Mouse (Mus musculus) cortical plate, adult 2 months (tissue): ENCODE measurements around the gene Tmem52b. TPM values are rescaled to one million over a fixed set of nuclear protein-coding genes. Genes with fewer than 3 reads are reported as not detected.
A peak's percentile ranks its signal among the peaks of the same experiment; 100 is the strongest.

Experiments
- H3K27ac ChIP-seq: fragments of 200-500 bp; 2 replicates; pipeline ENCODE4 v1.5.1; 2012; ENCODE audit warnings: low read length, control low read depth, inconsistent platforms; ENCODE audit not compliant: insufficient read depth
- H3K4me1 ChIP-seq: fragments of 200-500 bp; 2 replicates; pipeline ENCODE4 v1.6.1; 2011; ENCODE audit warnings: low read length; ENCODE audit not compliant: control insufficient read depth, insufficient read depth
- H3K4me3 ChIP-seq: fragments of 200-500 bp; 2 replicates; pipeline ENCODE4 v1.5.1; 2011; ENCODE audit warnings: mild to moderate bottlenecking, low read length, control low read depth; ENCODE audit not compliant: insufficient read depth
- CTCF ChIP-seq: fragments of 200-500 bp; IDR thresholded peaks from 2 replicates; pipeline ENCODE4 v1.5.1; 2011; ENCODE audit warnings: mild to moderate bottlenecking, control low read depth, low read length; ENCODE audit not compliant: insufficient read depth; ENCODE audit errors: extremely low read depth
- POLR2A ChIP-seq: fragments of 200-500 bp; IDR thresholded peaks from 2 replicates; pipeline ENCODE4 v1.6.1; 2011; ENCODE audit warnings: mild to moderate bottlenecking, low read length, control low read depth; ENCODE audit not compliant: insufficient read depth; ENCODE audit errors: extremely low read depth
- polyA plus RNA-seq: library from polyadenylated mRNA; depleted of rRNA; stranded (reverse); fragments of >200 nt; gene quantifications from 2 replicates; pipeline ENCODE4 v1.2.3, GENCODE M21; 2012; rRNA removed

Tmem52b gene
- polyA plus RNA-seq, 1 experiment, result not detected

- no peak overlapping the region for H3K27ac ChIP-seq
- no peaks in the 10 kb centered on the region; the same call in 1 of the 2 replicates for H3K4me1 ChIP-seq
- H3K4me3 ChIP-seq, result no peak overlapping the region
- TF ChIP-seq CTCF (peak; percentile 90), POLR2A (peak; percentile 6; the same call in 1 of the 2 replicates)
Observed at GRCm38 (mm10) chr6:129543709-129544606, 31.6 kb downstream of the Tmem52b start.

DNA sequence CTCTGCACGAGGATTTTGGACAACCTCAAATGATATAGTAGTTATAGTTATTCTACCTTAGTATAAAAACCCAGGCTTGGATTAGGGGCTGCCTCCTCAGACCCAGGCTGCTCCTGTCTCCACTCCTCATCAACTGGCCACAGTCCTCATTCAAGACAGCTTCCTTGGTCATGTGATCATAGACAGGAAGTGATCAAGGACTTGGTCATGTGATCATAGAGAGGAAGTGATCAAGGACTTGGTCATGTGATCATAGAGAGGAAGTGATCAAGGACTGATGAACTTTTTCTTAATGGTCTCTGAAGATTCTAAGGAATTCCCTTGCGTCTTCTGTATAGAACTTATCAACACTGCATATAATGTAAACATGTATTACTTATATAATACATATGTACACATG lies 34.9 kb downstream of the Tmem52b start:
- Histone ChIP-seq H3K27ac (no peak overlapping the region), H3K4me1 (no peaks in the 10 kb centered on the region; the same call in 1 of the 2 replicates), H3K4me3 (no peak overlapping the region)
- TF ChIP-seq POLR2A (no peak), CTCF (no peak)

DNA sequence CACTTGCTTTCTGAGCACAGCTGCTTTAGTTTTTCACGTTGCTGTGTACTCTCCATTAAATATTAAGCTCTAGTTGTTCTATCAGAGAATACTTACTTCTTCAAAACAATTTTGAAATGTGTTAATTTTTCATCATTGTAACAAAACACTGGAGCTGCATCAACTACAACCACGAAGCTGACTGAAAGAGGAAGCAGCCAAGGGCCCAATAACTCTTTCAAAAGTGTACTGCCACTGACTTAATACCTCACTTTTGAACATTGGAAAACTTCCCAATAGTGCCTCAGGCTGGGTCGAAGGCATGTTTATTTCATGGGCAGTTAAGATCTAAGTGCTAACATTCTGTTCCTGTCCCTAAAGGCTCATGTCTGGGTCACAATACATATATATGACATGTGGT lies 35.7 kb downstream of the Tmem52b start:
- H3K27ac ChIP-seq, result no peak overlapping the region
- TF ChIP-seq CTCF, result no peak
- TF ChIP-seq POLR2A, result no peak
- H3K4me1 ChIP-seq, result no peaks in the 10 kb centered on the region; the same call in 1 of the 2 replicates
- no peak overlapping the region for H3K4me3 ChIP-seq

- no peak overlapping the region for H3K27ac ChIP-seq
- no peak for TF ChIP-seq CTCF
- no peak for TF ChIP-seq POLR2A
- no peak overlapping the region for H3K4me3 ChIP-seq
- H3K4me1 ChIP-seq, result no peaks in the 10 kb centered on the region
Observed at GRCm38 (mm10) chr6:129557298-129558023, 45.1 kb downstream of the Tmem52b start.

DNA sequence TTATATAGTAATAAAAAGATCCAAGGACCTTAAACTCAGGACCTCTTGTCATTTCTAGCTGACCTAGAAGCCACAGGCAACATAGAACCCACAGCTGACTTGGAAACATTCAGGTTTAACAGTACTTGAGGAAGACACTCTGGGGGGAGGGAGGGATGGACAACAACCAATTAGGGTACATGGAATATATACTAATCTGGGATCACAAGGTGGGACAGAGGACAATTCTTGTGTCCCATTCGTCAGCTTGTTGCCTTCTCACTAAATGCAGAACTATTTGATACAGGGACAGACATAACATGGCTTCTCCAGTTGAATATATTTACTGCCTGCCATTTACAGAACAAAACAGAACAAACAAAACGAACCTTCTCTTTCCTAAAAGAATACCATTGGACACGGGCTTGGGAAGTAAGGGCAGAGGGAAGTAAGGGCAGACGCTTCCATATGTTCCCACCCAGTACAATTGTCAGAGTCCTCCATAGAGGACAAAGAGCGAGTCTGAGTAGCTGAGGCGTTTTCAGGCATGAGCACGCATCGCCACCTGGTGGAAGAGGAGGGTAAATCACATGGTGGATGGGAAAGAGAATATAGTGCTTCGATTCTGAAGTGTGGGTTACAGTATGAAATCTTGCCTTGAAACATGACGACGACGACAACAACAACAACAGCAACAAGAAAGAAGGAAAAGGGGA lies 46.7 kb downstream of the Tmem52b start:
- Histone ChIP-seq H3K27ac (no peak overlapping the region), H3K4me3 (no peak overlapping the region), H3K4me1 (no peaks in the 10 kb centered on the region)
- TF ChIP-seq CTCF (peak; percentile 97), POLR2A (no peak)

- no peak for TF ChIP-seq POLR2A
- TF ChIP-seq CTCF, result no peak
- H3K4me3 ChIP-seq, result no peak overlapping the region
- no peak overlapping the region for H3K27ac ChIP-seq
- H3K4me1 ChIP-seq, result no peaks in the 10 kb centered on the region
Observed at GRCm38 (mm10) chr6:129559641-129560027, 47.3 kb downstream of the Tmem52b start.

DNA sequence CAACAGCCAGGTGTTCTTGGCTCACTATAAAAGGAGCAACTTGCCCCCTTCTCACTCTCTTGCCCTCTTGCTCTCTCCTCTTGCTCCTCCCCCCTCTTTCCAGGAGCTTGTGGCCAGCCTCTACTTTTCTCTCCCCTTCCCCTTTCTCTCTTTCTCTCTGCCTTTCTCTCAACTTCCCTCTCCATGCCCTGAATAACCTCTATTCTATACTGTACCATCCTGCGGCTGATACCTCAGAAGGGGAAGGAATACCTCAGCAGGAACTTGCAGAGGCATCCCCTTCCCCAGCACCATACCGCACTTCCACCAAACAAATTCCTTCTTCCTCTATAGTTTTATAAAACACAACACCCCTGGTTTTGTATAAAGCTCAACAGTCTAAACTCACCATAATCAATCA lies 52.9 kb downstream of the Tmem52b start:
- H3K27ac ChIP-seq, result no peak overlapping the region
- no peak for TF ChIP-seq POLR2A
- TF ChIP-seq CTCF, result no peak
- no peaks in the 10 kb centered on the region for H3K4me1 ChIP-seq
- no peak overlapping the region for H3K4me3 ChIP-seq

Other genes starting within 250 kb of the Tmem52b start
- gene Cd69, start 237.1 kb upstream of the Tmem52b start, polyA plus RNA-seq, result not detected in 2 replicates
- gene 4922502D21Rik, start 180.8 kb upstream of the Tmem52b start, polyA plus RNA-seq, result not detected in 2 replicates
- gene Clec12a, start 169.9 kb upstream of the Tmem52b start, polyA plus RNA-seq, result 0.23 and 0.63 TPM in 2 replicates
- 0.06 and 0.19 TPM in 2 replicates for gene Clec12b, start 126.7 kb upstream of the Tmem52b start, polyA plus RNA-seq
- 0.10 TPM in 1 of 2 replicates, not detected in the other for gene Clec1b, start 115.3 kb upstream of the Tmem52b start, polyA plus RNA-seq
- not detected in 2 replicates for gene Clec9a, start 103.7 kb upstream of the Tmem52b start, polyA plus RNA-seq
- gene Clec1a, start 60.6 kb upstream of the Tmem52b start, polyA plus RNA-seq, result 0.47 and 0.73 TPM in 2 replicates
- gene Olr1, start 5.4 kb upstream of the Tmem52b start, polyA plus RNA-seq, result not detected in 2 replicates
- 580 and 605 TPM in 2 replicates for gene Gabarapl1, start 20.6 kb downstream of the Tmem52b start, polyA plus RNA-seq
- gene Klre1, start 65.3 kb downstream of the Tmem52b start, polyA plus RNA-seq, result 0.08 and 0.13 TPM in 2 replicates
- gene Klrd1, start 79.2 kb downstream of the Tmem52b start, polyA plus RNA-seq, result 0.30 TPM in 1 of 2 replicates, not detected in the other
- 0.04 and 0.08 TPM in 2 replicates for gene Klrk1, start 111.3 kb downstream of the Tmem52b start, polyA plus RNA-seq
- gene Klrc3, start 130.8 kb downstream of the Tmem52b start, polyA plus RNA-seq, result not detected in 2 replicates
- 0.04 TPM in 1 of 2 replicates, not detected in the other for gene Klrc2, start 148.1 kb downstream of the Tmem52b start, polyA plus RNA-seq
- not detected in 2 replicates for gene Klrc1, start 166.4 kb downstream of the Tmem52b start, polyA plus RNA-seq
- gene Klri1, start 204.6 kb downstream of the Tmem52b start, polyA plus RNA-seq, result not detected in 2 replicates
- 0.02 TPM in 2 replicates for gene Klri2, start 227.9 kb downstream of the Tmem52b start, polyA plus RNA-seq